Mouse (Mus musculus): ENCODE measurements around the gene Tmem9b. TPM values are rescaled to one million over a fixed set of nuclear protein-coding genes. Genes with fewer than 3 reads are reported as not detected.

The Tmem9b gene
- 11.0 TPM for polyA plus RNA-seq (2015; fragmentation: Illumina TruSeq; extraction: RNeasy Lipid Tissue Mini Kit (QIAGEN cat#74804); ENCODE audit: insufficient read depth, low read depth, low replicate concordance)

GRCm38 (mm10) chr7:109752008-109752925, at the start of gene Tmem9b:
TSS of gene Tmem9b (minus strand) at chr7:109752875.

GRCm38 (mm10) chr7:109781470-109782203, 29.0 kb upstream of the Tmem9b start, which contains the start of gene Nrip3:
TSS of gene Nrip3 (minus strand) at chr7:109782025.

GRCm38 (mm10) chr7:109731626-109732025, 21.0 kb downstream of the Tmem9b start, which contains the start of gene Ascl3:
TSS of gene Ascl3 (minus strand) at chr7:109731726.

GRCm38 (mm10) chr7:109723697-109724096, 29.0 kb downstream of the Tmem9b start, which contains the start of gene BC051019:
TSS of gene BC051019 (minus strand) at chr7:109723850.

GRCm38 (mm10) chr7:109703190-109704015, 49.3 kb downstream of the Tmem9b start, which contains the start of the genes St5 and Akip1:
TSS of gene St5 (minus strand) at chr7:109703605.
TSS of gene Akip1 (plus strand) at chr7:109703690.

Other genes with a start within 250 kb of the Tmem9b start
- not detected for gene Trim66, start 244.7 kb downstream of the Tmem9b start, polyA plus RNA-seq (2015; fragmentation: Illumina TruSeq; extraction: RNeasy Lipid Tissue Mini Kit (QIAGEN cat#74804); ENCODE audit: insufficient read depth, low read depth, low replicate concordance)
- gene Rpl27a, start 233.7 kb downstream of the Tmem9b start, polyA plus RNA-seq (2015; fragmentation: Illumina TruSeq; extraction: RNeasy Lipid Tissue Mini Kit (QIAGEN cat#74804); ENCODE audit: insufficient read depth, low read depth, low replicate concordance) = 342 TPM
- 25.0 TPM for gene St5, start 49.3 kb downstream of the Tmem9b start, polyA plus RNA-seq (2015; fragmentation: Illumina TruSeq; extraction: RNeasy Lipid Tissue Mini Kit (QIAGEN cat#74804); ENCODE audit: insufficient read depth, low read depth, low replicate concordance)
- gene Akip1, start 49.2 kb downstream of the Tmem9b start, polyA plus RNA-seq (2015; fragmentation: Illumina TruSeq; extraction: RNeasy Lipid Tissue Mini Kit (QIAGEN cat#74804); ENCODE audit: insufficient read depth, low read depth, low replicate concordance) = 4.5 TPM
- not detected for gene BC051019, start 29.0 kb downstream of the Tmem9b start, polyA plus RNA-seq (2015; fragmentation: Illumina TruSeq; extraction: RNeasy Lipid Tissue Mini Kit (QIAGEN cat#74804); ENCODE audit: insufficient read depth, low read depth, low replicate concordance)
- gene Ascl3, start 21.1 kb downstream of the Tmem9b start, polyA plus RNA-seq (2015; fragmentation: Illumina TruSeq; extraction: RNeasy Lipid Tissue Mini Kit (QIAGEN cat#74804); ENCODE audit: insufficient read depth, low read depth, low replicate concordance) = not detected
- gene Nrip3, start 29.1 kb upstream of the Tmem9b start, polyA plus RNA-seq (2015; fragmentation: Illumina TruSeq; extraction: RNeasy Lipid Tissue Mini Kit (QIAGEN cat#74804); ENCODE audit: insufficient read depth, low read depth, low replicate concordance) = not detected
- not detected for gene Scube2, start 112.8 kb upstream of the Tmem9b start, polyA plus RNA-seq (2015; fragmentation: Illumina TruSeq; extraction: RNeasy Lipid Tissue Mini Kit (QIAGEN cat#74804); ENCODE audit: insufficient read depth, low read depth, low replicate concordance)
- 23.0 TPM for gene Dennd5a, start 207.6 kb upstream of the Tmem9b start, polyA plus RNA-seq (2015; fragmentation: Illumina TruSeq; extraction: RNeasy Lipid Tissue Mini Kit (QIAGEN cat#74804); ENCODE audit: insufficient read depth, low read depth, low replicate concordance)
- 9.2 TPM for gene Tmem41b, start 234.1 kb upstream of the Tmem9b start, polyA plus RNA-seq (2015; fragmentation: Illumina TruSeq; extraction: RNeasy Lipid Tissue Mini Kit (QIAGEN cat#74804); ENCODE audit: insufficient read depth, low read depth, low replicate concordance)